In the genomic region with DNA sequence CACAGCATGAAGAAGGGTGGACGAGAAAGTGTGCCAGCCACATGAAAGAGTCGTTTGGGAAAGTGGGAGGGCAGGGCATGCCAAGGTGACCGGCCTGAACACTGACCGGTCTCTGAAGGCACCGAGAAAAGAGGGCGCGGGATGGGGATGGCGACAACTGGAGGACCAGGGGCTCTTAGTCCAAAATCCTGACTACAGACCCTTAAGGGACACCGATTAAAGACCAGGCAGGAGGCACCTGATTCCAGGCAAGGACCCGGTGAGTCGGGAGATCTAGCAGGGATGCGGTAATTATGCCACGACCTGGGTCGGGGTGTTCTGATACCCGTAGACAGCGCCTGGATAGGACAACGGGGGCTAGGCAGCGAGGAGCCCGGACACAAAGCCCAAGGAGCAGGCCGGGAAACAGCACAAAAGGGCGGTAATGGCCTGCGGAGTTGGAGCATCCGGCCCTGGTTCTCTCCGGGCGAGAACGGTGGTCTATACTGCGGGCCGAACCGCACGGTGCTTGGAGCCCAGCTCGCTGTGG, we compare ENCODE assay signal across 8 mouse cellular contexts. TPM values are rescaled to one million over a fixed set of nuclear protein-coding genes. Genes with fewer than 3 reads are reported as not detected.
DNase-seq lines count a peak whose midpoint lies in the region; ATAC-seq lines count a peak whose summit lies in the region.

No protein-coding gene starts in this region.

- whole genome bisulfite sequencing in embryonic facial prominence, embryonic 10.5 days: under 1% methylated on average over 31 of the region's 31 CpGs
- under 1% methylated on average over 29 of the region's 31 CpGs for WGBS in hindbrain, embryonic 16.5 days

- H3K9me3 ChIP-seq in embryonic facial prominence, embryonic 10.5 days: no peaks in the 10 kb centered on the region
- H3K9me3 ChIP-seq in hindbrain, embryonic 16.5 days (ENCODE audit: control insufficient read depth, low read length): no peaks in the 10 kb centered on the region

- H3K4me3 ChIP-seq in embryonic facial prominence, embryonic 10.5 days: peak overlapping the region; percentile 69
- peak overlapping the region; percentile 80 for H3K4me3 ChIP-seq in hindbrain, embryonic 16.5 days (ENCODE audit: low read length)

- H3K9ac ChIP-seq in hindbrain, embryonic 16.5 days (ENCODE audit: low read depth, low read length): peak overlapping the region; percentile 76

- peaks cover 12% of the 10 kb centered on the region; the same call in 1 of the 2 replicates for H3K27me3 ChIP-seq in embryonic facial prominence, embryonic 10.5 days (replicated peaks; ENCODE audit: low read depth, poor library complexity, severe bottlenecking)
- no peaks in the 10 kb centered on the region for H3K27me3 ChIP-seq in hindbrain, embryonic 16.5 days (replicated peaks; ENCODE audit: control insufficient read depth, insufficient read depth, low read length)

- ATAC-seq in hindbrain, embryonic 16.5 days: peak; percentile 37

- H3K36me3 ChIP-seq in embryonic facial prominence, embryonic 10.5 days (replicated peaks): no peaks in the 10 kb centered on the region
- no peaks in the 10 kb centered on the region for H3K36me3 ChIP-seq in hindbrain, embryonic 16.5 days (ENCODE audit: control insufficient read depth, insufficient read depth, low read length)

- peaks cover 24% of the 10 kb centered on the region for H3K4me1 ChIP-seq in embryonic facial prominence, embryonic 10.5 days
- peaks cover 28% of the 10 kb centered on the region for H3K4me1 ChIP-seq in hindbrain, embryonic 16.5 days (ENCODE audit: control insufficient read depth, insufficient read depth, low read depth, low read length)

- H3K4me2 ChIP-seq in hindbrain, embryonic 16.5 days (ENCODE audit: low read length): peak overlapping the region; percentile 97

- H3K27ac ChIP-seq in embryonic facial prominence, embryonic 10.5 days (replicated peaks): peak overlapping the region; percentile 96
- peak overlapping the region; percentile 98 for H3K27ac ChIP-seq in hindbrain, embryonic 16.5 days (ENCODE audit: low read depth, low read length)

- peak; percentile 45 for DNase-seq in embryo, embryonic 10 days (ENCODE audit: low spot score)
- DNase-seq in embryo, embryonic 9.5 days (ENCODE audit: extremely low spot score): no peak
- peak; percentile 46 to 54 for DNase-seq in B cell, adult 2 months
- no peak for DNase-seq in embryonic facial prominence, embryonic 10.5 days (ENCODE audit: low spot score)
- peak; percentile 44 to 46 for DNase-seq in lung, postnatal 4 days
- peak; percentile 60 for DNase-seq in thymus, postnatal 25 days
- no peak for DNase-seq in layer of hippocampus, adult 9-10 months (ENCODE audit: low spot score)

RNA-seq across cellular contexts. Expression of a gene that starts 0.6 kb away (rescaled TPM):
- polyA plus RNA-seq in embryonic facial prominence, embryonic 10.5 days (2016; fragmentation: Nextera tagmentation; extraction: Ambion mirVana): 5.1 and 5.6 TPM in 2 replicates
- 16.0 and 16.9 TPM in 2 replicates for polyA plus RNA-seq in hindbrain, embryonic 16.5 days (2015; fragmentation: Nextera tagmentation; extraction: Ambion mirVana)

RNA-seq across cellular contexts. Expression of a gene that starts 17.6 kb away (rescaled TPM):
- polyA plus RNA-seq in embryonic facial prominence, embryonic 10.5 days (2016; fragmentation: Nextera tagmentation; extraction: Ambion mirVana): 4.8 and 5.1 TPM in 2 replicates
- polyA plus RNA-seq in hindbrain, embryonic 16.5 days (2015; fragmentation: Nextera tagmentation; extraction: Ambion mirVana): 4.2 and 4.6 TPM in 2 replicates

RNA-seq across cellular contexts. Expression of a gene that starts 21.0 kb away (rescaled TPM):
- 0.17 and 0.23 TPM in 2 replicates for polyA plus RNA-seq in embryonic facial prominence, embryonic 10.5 days (2016; fragmentation: Nextera tagmentation; extraction: Ambion mirVana)
- 2.9 and 4.2 TPM in 2 replicates for polyA plus RNA-seq in hindbrain, embryonic 16.5 days (2015; fragmentation: Nextera tagmentation; extraction: Ambion mirVana)

RNA-seq across cellular contexts. Expression of a gene that starts 44.3 kb away (rescaled TPM):
- polyA plus RNA-seq in embryonic facial prominence, embryonic 10.5 days (2016; fragmentation: Nextera tagmentation; extraction: Ambion mirVana): 74.0 and 76.5 TPM in 2 replicates
- 38.8 and 41.9 TPM in 2 replicates for polyA plus RNA-seq in hindbrain, embryonic 16.5 days (2015; fragmentation: Nextera tagmentation; extraction: Ambion mirVana)

RNA-seq across cellular contexts. Expression of a gene that starts 57.0 kb away (rescaled TPM):
- polyA plus RNA-seq in embryonic facial prominence, embryonic 10.5 days (2016; fragmentation: Nextera tagmentation; extraction: Ambion mirVana): 61.5 TPM in 2 replicates
- 109 and 110 TPM in 2 replicates for polyA plus RNA-seq in hindbrain, embryonic 16.5 days (2015; fragmentation: Nextera tagmentation; extraction: Ambion mirVana)

Comparison
In these comparisons a context has a peak if more than half of its experiments do, and no peak if none do; other contexts are left out.
1. DNase-seq: peak in embryo, embryonic 10 days (single experiment), B cell, adult 2 months (2 of 2), lung, postnatal 4 days (2 of 2) and thymus, postnatal 25 days (single experiment); none in embryo, embryonic 9.5 days (single experiment), embryonic facial prominence, embryonic 10.5 days (single experiment) and layer of hippocampus, adult 9-10 months (single experiment).